Mouse (Mus musculus) layer of hippocampus, adult 11-12 months (tissue): Measurements from ENCODE around the gene Lrrc34.
A peak's percentile ranks its signal among the peaks of the same experiment; 100 is the strongest.

ENCODE experiments used
- DNase-seq: peaks from one replicate; pipeline ENCODE4 v3.0.0; 2022; ENCODE audit warnings: low spot score

The Lrrc34 gene

GRCm38 (mm10) chr3:30647440-30648090 is at the start of gene Lrrc34:
TSS of gene Lrrc34 (minus strand) at chr3:30647869.
- DNase-seq: peak; percentile 18

- DNase-seq: peak; percentile 64
These were observed 48.7 kb upstream of the Lrrc34 start for GRCm38 (mm10) chr3:30696346-30696745.

GRCm38 (mm10) chr3:30695661-30696060 is 48.0 kb upstream of the Lrrc34 start:
- no peak for DNase-seq

- no peak for DNase-seq
These were observed 43.3 kb upstream of the Lrrc34 start for GRCm38 (mm10) chr3:30690976-30691375.

- DNase-seq: no peak
These were observed 39.5 kb upstream of the Lrrc34 start for GRCm38 (mm10) chr3:30687216-30687615.

- DNase-seq: no peak
These were observed 35.5 kb upstream of the Lrrc34 start for GRCm38 (mm10) chr3:30683190-30683589.

- DNase-seq: no peak
These were observed 10.8 kb upstream of the Lrrc34 start for GRCm38 (mm10) chr3:30658486-30658885.

- no peak for DNase-seq
These were observed 8.3 kb upstream of the Lrrc34 start for GRCm38 (mm10) chr3:30655937-30656336.

- DNase-seq: no peak
These were observed 2.6 kb upstream of the Lrrc34 start for GRCm38 (mm10) chr3:30650062-30650841.

- DNase-seq: no peak
These were observed 797 bp upstream of the Lrrc34 start for GRCm38 (mm10) chr3:30648466-30648865.

- DNase-seq: no peak
These were observed 908 bp downstream of the Lrrc34 start for GRCm38 (mm10) chr3:30646761-30647160.

GRCm38 (mm10) chr3:30644207-30644606 is 3.5 kb downstream of the Lrrc34 start, which contains the start of gene Lrriq4:
TSS of gene Lrriq4 (plus strand) at chr3:30644507.
- DNase-seq: no peak

- no peak for DNase-seq
These were observed 12.0 kb downstream of the Lrrc34 start for GRCm38 (mm10) chr3:30635629-30636028.

- no peak for DNase-seq
These were observed 14.0 kb downstream of the Lrrc34 start for GRCm38 (mm10) chr3:30633681-30634080.

GRCm38 (mm10) chr3:30620132-30620531 is 27.5 kb downstream of the Lrrc34 start:
- DNase-seq: no peak

GRCm38 (mm10) chr3:30610930-30611329 is 36.7 kb downstream of the Lrrc34 start:
- DNase-seq: no peak

GRCm38 (mm10) chr3:30608999-30609398 is 38.7 kb downstream of the Lrrc34 start:
- DNase-seq: no peak

GRCm38 (mm10) chr3:30603256-30603655 is 44.4 kb downstream of the Lrrc34 start:
- no peak for DNase-seq

GRCm38 (mm10) chr3:30602740-30603098 is 45.0 kb downstream of the Lrrc34 start:
- no peak for DNase-seq

- peak; percentile 97 for DNase-seq
These were observed 45.5 kb downstream of the Lrrc34 start, which contains the start of gene Mynn for GRCm38 (mm10) chr3:30602065-30602739. TSS of gene Mynn (plus strand) at chr3:30602065.

GRCm38 (mm10) chr3:30601610-30602064 is 46.0 kb downstream of the Lrrc34 start:
- DNase-seq: no peak

GRCm38 (mm10) chr3:30601175-30601574 is 46.5 kb downstream of the Lrrc34 start:
- peak; percentile 92 for DNase-seq

GRCm38 (mm10) chr3:30600717-30601116 is 47.0 kb downstream of the Lrrc34 start:
- peak; percentile 31 for DNase-seq
